ENCODE assay signal across 20 mouse cellular contexts in the genomic region with DNA sequence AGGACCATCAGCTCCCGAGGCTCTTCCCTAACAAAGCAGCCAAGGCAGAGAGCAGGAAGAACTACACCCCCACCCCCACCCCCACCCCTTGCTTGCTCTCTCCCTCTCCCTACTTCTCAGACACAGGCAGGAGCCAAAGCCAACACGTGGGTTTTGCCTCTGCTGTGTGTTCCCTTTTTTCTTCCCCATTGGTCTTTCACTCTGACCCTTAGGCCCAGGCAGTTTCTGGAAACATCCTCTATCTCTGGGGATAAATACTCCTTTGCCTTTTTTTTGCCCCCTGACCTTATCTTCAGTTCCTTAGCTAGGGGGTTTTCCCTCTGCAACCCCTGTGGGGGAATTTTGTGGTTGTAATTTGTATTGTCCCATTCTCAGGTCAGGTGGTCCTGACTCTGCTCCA. TPM values are rescaled to one million over a fixed set of nuclear protein-coding genes. Genes with fewer than 3 reads are reported as not detected.
A peak's percentile ranks its signal among the peaks of the same experiment; 100 is the strongest.
DNase-seq lines count a peak whose midpoint lies in the region; ATAC-seq and TF ChIP-seq lines count a peak whose summit lies in the region.
"Had no signal": no experiment of that assay in that cellular context is flagged by ENCODE, and none has a peak within 500 bp of the region (broad histone marks: within the 10 kb centered on the region; RNA-seq: fewer than 3 reads in every experiment).

No protein-coding gene starts in this region.

- H3K27me3 ChIP-seq in liver, embryonic 12.5 days (replicated peaks) = no peaks in the 10 kb centered on the region
- no peaks in the 10 kb centered on the region for H3K27me3 ChIP-seq in liver, postnatal 0 days (ENCODE audit: insufficient read depth, low read length)
- H3K27me3 ChIP-seq in liver, embryonic 15.5 days = no peaks in the 10 kb centered on the region
- H3K27me3 ChIP-seq: hindbrain, embryonic 15.5 days had no signal

- no peak overlapping the region for H3K9ac ChIP-seq in liver, embryonic 12.5 days
- H3K9ac ChIP-seq in liver, postnatal 0 days (replicated peaks) = no peak overlapping the region
- 0 out of 2 replicates have a peak overlapping the region, but pooled peaks have one; percentile 11 for H3K9ac ChIP-seq in liver, embryonic 15.5 days
- H3K9ac ChIP-seq: hindbrain, embryonic 15.5 days had no signal

- no peak overlapping the region for H3K4me2 ChIP-seq in liver, embryonic 12.5 days
- H3K4me2 ChIP-seq in liver, postnatal 0 days (ENCODE audit: low read depth, low read length) = no peak overlapping the region
- no peak overlapping the region for H3K4me2 ChIP-seq in liver, embryonic 15.5 days
- H3K4me2 ChIP-seq: hindbrain, embryonic 15.5 days had no signal

- intact Hi-C loops in heart, postnatal 10 days (cut with DNase I) = no loop called here

- DNase-seq in liver, postnatal 0 days = no peak
- DNase-seq in heart, postnatal 10 days = no peak
- DNase-seq in right cerebral cortex, adult 2 months (ENCODE audit: low spot score in 2 of 2) = no peak
- DNase-seq in urinary bladder, postnatal 14 days (ENCODE audit: low spot score) = no peak
- DNase-seq: adrenal gland, postnatal 10 days; cerebellum, adult 2 months; cerebellum, postnatal 10 days; gastrocnemius, adult 2 months; gastrocnemius, postnatal 36 days; heart, adult 18-20 months; heart, postnatal 14 days had no signal

- no peak for TF ChIP-seq POLR2A in bone marrow macrophage, adult 2 months (IDR thresholded peaks at IDR 0.05; ENCODE audit: borderline replicate concordance, low read depth, low read length)

- no peaks in the 10 kb centered on the region for H3K9me3 ChIP-seq in liver, embryonic 12.5 days (replicated peaks)
- no peaks in the 10 kb centered on the region for H3K9me3 ChIP-seq in liver, postnatal 0 days (ENCODE audit: low read length)
- no peaks in the 10 kb centered on the region for H3K9me3 ChIP-seq in liver, embryonic 15.5 days (replicated peaks)
- H3K9me3 ChIP-seq: embryonic facial prominence, embryonic 10.5 days; forebrain, embryonic 10.5 days; G1E; heart, embryonic 10.5 days; hindbrain, embryonic 15.5 days had no signal

- TF ChIP-seq CTCF in liver, postnatal 0 days (IDR thresholded peaks at IDR 0.05; ENCODE audit: low read depth) = no peak
- TF ChIP-seq CTCF in bone marrow macrophage, adult 2 months (IDR thresholded peaks at IDR 0.05; ENCODE audit: low read depth, low read length) = no peak

- TF ChIP-seq EP300 in liver, postnatal 0 days (IDR thresholded peaks at IDR 0.05; ENCODE audit: low read depth) = no peak

- WGBS in liver, embryonic 12.5 days (ENCODE audit: insufficient replicate concordance) = 18% methylated on average over 2 of the region's 2 CpGs
- WGBS in liver, postnatal 0 days (ENCODE audit: insufficient replicate concordance) = 30% methylated on average over 2 of the region's 2 CpGs
- WGBS in liver, embryonic 15.5 days (ENCODE audit: insufficient replicate concordance) = 3% methylated on average over 2 of the region's 2 CpGs

- peaks cover 51% of the 10 kb centered on the region for H3K4me1 ChIP-seq in liver, embryonic 12.5 days
- H3K4me1 ChIP-seq in liver, postnatal 0 days (ENCODE audit: insufficient read depth) = peaks cover 18% of the 10 kb centered on the region
- H3K4me1 ChIP-seq in bone marrow macrophage, adult 2 months (ENCODE audit: control insufficient read depth, insufficient read depth, low read length) = peaks cover 52% of the 10 kb centered on the region
- peaks cover 51% of the 10 kb centered on the region for H3K4me1 ChIP-seq in liver, embryonic 15.5 days (replicated peaks)

- no peak overlapping the region for H3K4me3 ChIP-seq in liver, embryonic 12.5 days
- no peak overlapping the region for H3K4me3 ChIP-seq in liver, postnatal 0 days (ENCODE audit: low read depth, low read length)
- H3K4me3 ChIP-seq in bone marrow macrophage, adult 2 months (ENCODE audit: insufficient read depth, low read length) = no peak overlapping the region
- H3K4me3 ChIP-seq in liver, embryonic 15.5 days (replicated peaks) = no peak overlapping the region
- H3K4me3 ChIP-seq: embryonic facial prominence, embryonic 10.5 days; forebrain, embryonic 10.5 days; gastrocnemius, adult 2 months; heart, embryonic 10.5 days; hindbrain, embryonic 15.5 days had no signal

- ATAC-seq in liver, embryonic 12.5 days = no peak
- ATAC-seq in liver, postnatal 0 days = no peak
- ATAC-seq in liver, embryonic 15.5 days (ENCODE audit: insufficient read depth) = no peak
- ATAC-seq: forebrain, embryonic 14.5 days had no signal

- H3K36me3 ChIP-seq in liver, embryonic 12.5 days = no peaks in the 10 kb centered on the region
- H3K36me3 ChIP-seq in liver, postnatal 0 days (replicated peaks; ENCODE audit: insufficient read depth, low read length) = no peaks in the 10 kb centered on the region
- H3K36me3 ChIP-seq in liver, embryonic 15.5 days (replicated peaks) = no peaks in the 10 kb centered on the region
- H3K36me3 ChIP-seq: embryonic facial prominence, embryonic 10.5 days; forebrain, embryonic 10.5 days; G1E; heart, embryonic 10.5 days; hindbrain, embryonic 15.5 days had no signal

- H3K27ac ChIP-seq in liver, embryonic 12.5 days = peak overlapping the region; percentile 23; the same call in 1 of the 2 replicates
- no peak overlapping the region for H3K27ac ChIP-seq in liver, postnatal 0 days (ENCODE audit: low read depth)
- peak overlapping the region; percentile 92 for H3K27ac ChIP-seq in bone marrow macrophage, adult 2 months (ENCODE audit: insufficient read depth, low read depth, low read length)
- peak overlapping the region; percentile 16 for H3K27ac ChIP-seq in liver, embryonic 15.5 days (replicated peaks)
- H3K27ac ChIP-seq: embryonic facial prominence, embryonic 10.5 days; forebrain, embryonic 10.5 days; gastrocnemius, adult 2 months; heart, embryonic 10.5 days; hindbrain, embryonic 15.5 days had no signal

RNA-seq across cellular contexts. Expression of a gene that starts 33.3 kb away (rescaled TPM):
- polyA plus RNA-seq in liver, embryonic 12.5 days (2016; fragmentation: Nextera tagmentation; extraction: Ambion mirVana) = 8.8 and 9.5 TPM in 2 replicates
- 4.0 and 4.5 TPM in 2 replicates for polyA plus RNA-seq in liver, postnatal 0 days (2015; fragmentation: Nextera tagmentation; extraction: Ambion mirVana)
- 20.4 and 21.3 TPM in 2 replicates for polyA plus RNA-seq in bone marrow macrophage, adult 2 months (2012; ENCODE audit: insufficient read depth, insufficient read length, missing spikeins)
- 4.5 and 5.7 TPM in 2 replicates for polyA plus RNA-seq in liver, embryonic 15.5 days (2015; fragmentation: Nextera tagmentation; extraction: Ambion mirVana)
- total RNA-seq in heart, postnatal 10 days (2021) = 10 to 100 TPM; 14.1 to 14.5 TPM

RNA-seq across cellular contexts. Expression of a gene that starts 59.5 kb away (rescaled TPM):
- polyA plus RNA-seq in liver, embryonic 12.5 days (2016; fragmentation: Nextera tagmentation; extraction: Ambion mirVana) = 5.1 and 5.6 TPM in 2 replicates
- 2.4 and 2.5 TPM in 2 replicates for polyA plus RNA-seq in liver, postnatal 0 days (2015; fragmentation: Nextera tagmentation; extraction: Ambion mirVana)
- polyA plus RNA-seq in bone marrow macrophage, adult 2 months (2012; ENCODE audit: insufficient read depth, insufficient read length, missing spikeins) = 22.3 and 28.2 TPM in 2 replicates
- 3.2 and 4.3 TPM in 2 replicates for polyA plus RNA-seq in liver, embryonic 15.5 days (2015; fragmentation: Nextera tagmentation; extraction: Ambion mirVana)
- total RNA-seq in heart, postnatal 10 days (2021) = 10 to 100 TPM; 13.4 to 18.4 TPM
